Mouse (Mus musculus) heart, postnatal 36 days (tissue): ENCODE measurements around the gene Ttf2. TPM values are rescaled to one million over a fixed set of nuclear protein-coding genes. Genes with fewer than 3 reads are reported as not detected.

Experiments used
- DNase-seq, 2 experiments: peaks; one replicate each; pipeline ENCODE4 v3.0.0; 2021 to 2022
- intact Hi-C: fragments of 180-260 bp; cut with DNase I; formaldehyde crosslinking; loops from one replicate; pipeline ENCODE4 v1.15.1; 2025
- total RNA-seq, 2 experiments: library from RNA; stranded (reverse); gene quantifications; 2 replicates each; pipeline ENCODE4 v1.2.3; 2021

Gene Ttf2
- total RNA-seq, 2 experiments from 2014 or later: 2.2 to 2.6 TPM

DNA sequence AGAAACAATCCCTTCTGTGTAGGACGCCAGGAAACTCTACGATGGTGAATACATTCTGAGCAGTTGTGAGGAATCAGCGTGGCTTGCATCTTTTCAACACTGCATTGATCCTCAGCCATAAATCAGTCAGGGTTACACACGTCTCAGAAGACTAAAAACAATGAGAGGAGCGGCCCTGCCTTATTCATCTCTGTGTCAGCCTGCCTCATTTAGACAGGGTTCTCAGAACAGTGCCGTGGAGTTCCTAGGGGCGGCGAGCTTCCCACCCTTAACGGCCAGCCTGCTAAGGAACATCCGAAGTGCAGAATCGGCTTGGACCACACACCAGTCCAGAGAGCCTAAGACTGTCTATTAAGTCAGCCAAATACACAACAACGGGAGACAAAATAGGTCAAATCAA is 20.0 kb upstream of the Ttf2 start:
- intact Hi-C loops: no loop called here
- DNase-seq: no peak

DNA sequence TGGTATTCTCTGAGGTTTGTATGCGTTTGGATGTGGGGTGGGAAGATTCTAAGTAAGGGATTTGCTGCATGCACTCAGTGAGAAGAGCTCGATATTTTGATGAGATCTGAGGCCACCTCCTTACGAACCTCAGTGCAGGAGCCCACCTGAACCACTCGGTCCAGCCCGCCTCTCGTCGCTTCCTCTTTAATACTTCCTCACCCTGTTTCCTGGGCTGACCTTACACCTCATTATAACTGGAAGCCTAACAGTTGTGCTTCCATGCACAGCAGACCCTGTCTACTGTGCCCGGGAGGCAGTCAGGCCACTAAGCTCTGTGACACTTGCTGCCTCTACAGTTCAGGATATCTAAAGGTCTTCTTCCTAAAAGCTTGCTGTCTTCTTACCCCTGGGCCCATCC is 9.8 kb upstream of the Ttf2 start:
- no peak for DNase-seq
- intact Hi-C loops: no loop called here

DNA sequence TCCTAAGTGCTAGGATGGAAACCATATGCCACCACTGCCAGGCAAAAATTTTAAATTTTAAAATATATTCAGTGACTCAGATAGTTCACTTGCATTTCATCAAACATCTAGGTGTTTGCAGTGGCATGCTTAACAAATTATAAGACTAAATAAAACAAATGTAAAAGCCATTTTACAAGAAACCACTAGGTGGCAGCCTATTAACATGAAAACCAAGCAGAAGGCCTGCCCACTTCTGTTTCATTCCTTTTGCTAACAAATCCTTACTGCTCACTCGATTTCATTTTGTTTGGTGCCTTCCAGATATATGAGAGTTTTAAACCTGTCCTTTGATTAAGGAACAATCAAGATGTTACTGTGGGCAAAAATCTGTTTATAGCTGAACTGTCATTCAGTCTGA is 4.4 kb upstream of the Ttf2 start:
- no peak for DNase-seq
- intact Hi-C loops: loop anchor here (1.0 to 5.0 kb wide), 4 partner anchors 25 to 488 kb away; no protein-coding TSS in a partner anchor

DNA sequence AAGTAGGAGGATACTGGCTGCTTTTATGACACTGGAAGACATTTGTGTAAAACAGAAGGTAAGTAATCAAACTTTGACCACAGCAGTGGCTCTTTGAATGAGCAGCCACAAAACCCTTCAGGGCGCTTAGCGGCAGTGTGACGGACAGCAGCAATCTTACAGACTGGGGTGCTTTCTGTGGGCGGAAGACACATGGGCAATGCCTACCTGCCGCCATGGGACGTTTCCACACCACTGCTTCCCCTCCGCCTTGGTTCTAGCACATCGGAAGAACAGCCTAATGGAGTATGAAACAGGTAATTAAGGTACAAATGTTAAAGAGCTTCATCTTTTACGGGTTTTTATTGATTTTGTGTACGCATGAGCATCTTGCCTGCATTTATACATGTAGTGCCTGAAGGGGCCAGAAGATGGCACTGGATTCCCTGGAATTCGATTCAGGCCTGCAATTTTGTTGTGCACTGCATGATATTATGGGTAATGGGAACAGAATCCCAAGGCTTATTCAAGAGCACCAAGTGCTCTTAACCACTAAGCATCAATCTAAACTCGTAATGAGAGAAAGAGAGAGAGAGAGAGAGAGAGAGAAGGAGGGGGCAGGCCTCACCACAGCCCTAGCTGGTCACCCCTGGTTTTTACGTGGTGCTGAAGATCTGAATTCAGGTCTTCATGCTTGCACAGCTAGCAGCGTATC is 5.5 kb downstream of the Ttf2 start:
- DNase-seq: peak; percentile 29 to 40
- intact Hi-C loops: loop anchor here (5.0 kb wide), 1 partner anchor 848 kb away; no protein-coding TSS in a partner anchor

DNA sequence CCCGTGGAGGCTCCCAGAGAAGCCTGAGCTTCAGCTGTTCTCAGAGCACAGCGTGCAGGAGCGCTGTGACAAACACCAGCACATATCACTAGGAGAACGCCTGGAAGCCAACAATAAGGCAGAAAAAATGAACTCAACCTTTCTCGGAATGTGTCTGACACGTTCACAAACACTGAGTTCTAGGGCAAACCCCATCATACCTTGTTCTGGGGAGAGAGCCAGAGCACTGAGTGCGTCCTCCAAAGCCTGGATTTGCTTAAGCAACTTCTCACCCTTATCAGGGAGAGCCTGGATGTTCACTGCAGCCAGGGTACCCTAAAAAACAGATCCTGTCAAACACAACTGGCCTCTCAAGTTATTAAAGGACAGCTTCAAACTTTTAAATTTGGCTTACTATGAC is 8.0 kb downstream of the Ttf2 start:
- no peak for DNase-seq
- intact Hi-C loops: loop anchor here (5.0 kb wide), 1 partner anchor 851 kb away; no protein-coding TSS in a partner anchor

DNA sequence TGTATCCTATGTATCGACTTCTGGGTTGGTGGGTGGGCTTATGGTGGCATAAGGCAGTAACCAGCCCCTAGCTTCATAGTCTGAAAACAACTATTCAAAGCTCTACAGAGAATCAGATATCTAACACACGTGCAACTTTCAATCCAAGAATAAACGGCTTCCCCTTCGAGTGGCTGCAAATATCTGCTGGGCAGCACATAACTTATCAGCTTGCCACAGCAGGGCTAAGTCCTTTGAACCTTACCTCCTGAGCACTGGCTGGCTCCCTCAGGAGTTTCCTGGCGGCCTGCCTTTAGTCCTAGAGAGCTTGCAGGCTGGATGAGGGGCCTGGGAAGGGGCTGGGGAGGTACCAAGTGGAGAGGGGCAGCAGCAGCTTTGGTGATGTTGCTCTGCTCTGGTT is 8.5 kb downstream of the Ttf2 start:
- intact Hi-C loops: loop anchor here (5.0 kb wide), 1 partner anchor 851 kb away; no protein-coding TSS in a partner anchor
- DNase-seq: no peak

DNA sequence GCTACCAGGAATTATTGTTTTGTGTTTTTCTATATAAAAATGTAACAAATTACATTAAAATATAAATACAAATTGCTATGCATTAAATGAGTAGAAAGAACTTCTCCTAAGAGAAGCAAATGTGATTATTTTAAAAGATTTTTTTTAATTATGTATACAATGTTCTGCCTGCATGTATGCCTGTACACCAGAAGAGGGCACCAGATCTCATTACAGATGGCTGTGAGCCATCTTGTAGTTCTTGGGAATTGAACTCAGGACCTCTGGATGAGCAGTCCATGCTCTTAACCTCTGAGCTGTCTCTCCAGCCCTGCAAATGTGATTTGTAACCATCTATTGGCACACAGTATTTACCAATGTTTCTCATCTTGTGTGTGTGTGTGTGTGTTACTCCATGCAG is 14.8 kb downstream of the Ttf2 start:
- intact Hi-C loops: no loop called here

DNA sequence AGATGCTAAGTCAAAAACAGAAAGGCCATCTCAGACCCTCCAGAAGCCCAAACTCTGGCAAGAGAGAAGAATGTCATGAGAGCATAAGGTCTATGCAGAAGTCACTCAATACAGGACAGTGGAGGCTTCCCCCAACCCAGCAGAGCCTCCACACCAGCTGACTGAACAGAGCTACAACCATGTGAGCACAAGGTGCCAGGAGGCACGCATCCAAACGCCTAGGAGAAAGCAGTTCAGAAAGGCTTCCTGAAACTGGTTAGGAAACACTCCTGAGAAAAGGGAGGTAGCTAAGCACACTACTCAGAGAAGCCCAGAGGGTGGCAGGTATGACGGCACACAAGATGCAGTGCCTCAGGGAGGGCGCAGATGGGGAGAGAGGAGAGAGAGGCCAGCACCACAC is 17.9 kb downstream of the Ttf2 start:
- no peak for DNase-seq
- intact Hi-C loops: no loop called here

More for the DNA sequence above, 14.8 kb downstream of the Ttf2 start:
- DNase-seq: no peak

DNA sequence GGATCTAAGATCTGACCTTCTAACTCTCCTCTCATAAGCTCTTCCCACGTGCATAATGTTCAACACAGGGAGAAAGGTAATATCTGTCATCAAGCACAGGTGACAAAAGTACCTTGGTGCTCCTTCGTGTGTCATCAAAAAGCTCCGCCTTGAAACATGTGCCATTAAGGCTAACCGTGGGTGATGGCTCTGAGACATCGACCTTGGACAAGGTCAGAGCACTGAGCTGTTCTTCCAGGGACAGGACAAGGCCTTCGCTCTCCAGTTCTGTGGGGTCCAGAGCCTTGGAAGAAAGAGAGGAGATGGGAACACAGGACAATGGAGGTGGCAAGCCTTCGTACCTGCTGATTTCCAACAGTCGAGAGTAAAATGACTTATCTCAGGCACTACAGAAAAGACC is 22.2 kb downstream of the Ttf2 start:
- intact Hi-C loops: no loop called here
- no peak for DNase-seq

DNA sequence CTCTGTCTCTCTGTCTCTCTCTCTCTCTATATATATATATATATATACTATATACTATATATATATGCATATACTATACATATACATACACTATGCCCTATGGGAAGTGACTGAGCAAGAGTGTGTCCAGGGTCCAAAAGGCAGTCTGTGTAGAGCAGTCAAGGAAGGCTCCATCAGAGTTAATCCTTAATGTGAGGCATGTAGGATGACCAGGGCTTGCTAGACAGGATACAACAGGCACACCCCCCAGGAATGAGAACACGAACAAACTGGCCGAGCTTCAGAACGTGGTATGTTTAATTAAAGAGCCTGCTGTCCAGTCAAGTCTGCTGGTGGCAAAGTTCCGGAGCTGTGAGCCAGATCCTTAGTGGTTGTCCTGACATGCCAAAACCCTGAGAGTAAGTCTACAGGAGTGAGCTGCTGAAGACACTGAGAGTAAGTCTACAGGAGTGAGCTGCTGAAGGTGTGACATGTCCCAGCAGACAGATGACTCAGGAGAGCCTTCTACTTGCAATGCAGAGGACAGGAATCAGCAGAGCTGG is 28.9 kb downstream of the Ttf2 start:
- DNase-seq: no peak
- intact Hi-C loops: no loop called here

DNA sequence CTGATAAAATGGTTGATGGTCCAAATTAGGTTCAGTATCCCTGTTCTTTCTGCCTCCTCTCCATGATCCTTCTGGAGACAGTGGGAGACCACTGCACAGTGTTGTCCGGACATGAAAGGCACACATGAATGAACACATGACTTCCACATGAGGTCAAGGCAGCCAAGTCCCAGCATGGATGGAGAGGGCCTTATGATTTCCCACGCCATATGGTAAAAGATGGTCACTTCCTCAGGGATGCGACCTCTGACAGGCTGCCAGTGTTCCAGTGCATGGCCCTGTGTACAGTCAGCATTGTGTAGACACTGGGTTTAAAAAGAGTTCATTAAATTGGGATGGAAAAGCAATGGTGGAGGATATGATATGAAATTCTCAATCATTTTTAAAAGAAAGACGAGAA is 31.3 kb downstream of the Ttf2 start:
- intact Hi-C loops: no loop called here
- DNase-seq: no peak

DNA sequence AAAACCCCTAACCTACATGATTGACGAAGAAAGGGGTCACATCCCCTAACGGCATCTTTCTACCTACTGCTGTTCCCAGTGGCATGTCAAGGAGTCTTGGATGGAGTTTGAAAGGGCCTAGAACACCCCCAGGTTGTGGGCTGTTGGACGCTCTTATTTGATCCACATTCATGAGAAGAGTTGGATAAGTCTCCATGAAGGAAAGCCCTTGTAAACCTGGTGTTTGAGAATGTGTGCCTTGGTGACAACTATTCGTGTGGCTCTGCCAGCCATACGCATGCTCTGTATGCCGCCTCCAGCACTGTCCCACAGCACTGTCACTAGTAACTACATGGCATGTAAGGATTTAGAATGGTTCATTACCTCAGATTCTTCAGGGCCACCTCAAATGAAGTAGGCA is 33.3 kb downstream of the Ttf2 start:
- intact Hi-C loops: no loop called here
- no peak for DNase-seq

DNA sequence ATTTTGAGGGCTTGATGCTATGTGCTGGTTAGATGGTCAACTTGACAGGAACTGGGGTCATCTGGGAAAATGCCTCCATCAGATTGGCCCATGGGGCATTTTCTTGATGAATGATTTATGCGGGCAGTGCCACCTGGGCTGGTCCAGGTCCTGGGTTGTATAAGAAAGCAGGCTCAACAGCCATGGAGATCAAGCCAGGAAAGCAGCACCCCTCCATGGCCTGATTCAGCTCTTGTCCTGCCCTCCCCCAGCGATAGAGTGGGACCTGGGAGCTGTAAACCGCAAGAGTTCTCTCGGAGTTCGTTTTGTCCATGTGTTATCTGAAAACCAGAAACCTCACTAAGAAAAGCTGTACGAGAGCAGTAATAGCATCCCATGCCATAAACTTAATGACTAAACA is 33.9 kb downstream of the Ttf2 start:
- intact Hi-C loops: no loop called here

DNA sequence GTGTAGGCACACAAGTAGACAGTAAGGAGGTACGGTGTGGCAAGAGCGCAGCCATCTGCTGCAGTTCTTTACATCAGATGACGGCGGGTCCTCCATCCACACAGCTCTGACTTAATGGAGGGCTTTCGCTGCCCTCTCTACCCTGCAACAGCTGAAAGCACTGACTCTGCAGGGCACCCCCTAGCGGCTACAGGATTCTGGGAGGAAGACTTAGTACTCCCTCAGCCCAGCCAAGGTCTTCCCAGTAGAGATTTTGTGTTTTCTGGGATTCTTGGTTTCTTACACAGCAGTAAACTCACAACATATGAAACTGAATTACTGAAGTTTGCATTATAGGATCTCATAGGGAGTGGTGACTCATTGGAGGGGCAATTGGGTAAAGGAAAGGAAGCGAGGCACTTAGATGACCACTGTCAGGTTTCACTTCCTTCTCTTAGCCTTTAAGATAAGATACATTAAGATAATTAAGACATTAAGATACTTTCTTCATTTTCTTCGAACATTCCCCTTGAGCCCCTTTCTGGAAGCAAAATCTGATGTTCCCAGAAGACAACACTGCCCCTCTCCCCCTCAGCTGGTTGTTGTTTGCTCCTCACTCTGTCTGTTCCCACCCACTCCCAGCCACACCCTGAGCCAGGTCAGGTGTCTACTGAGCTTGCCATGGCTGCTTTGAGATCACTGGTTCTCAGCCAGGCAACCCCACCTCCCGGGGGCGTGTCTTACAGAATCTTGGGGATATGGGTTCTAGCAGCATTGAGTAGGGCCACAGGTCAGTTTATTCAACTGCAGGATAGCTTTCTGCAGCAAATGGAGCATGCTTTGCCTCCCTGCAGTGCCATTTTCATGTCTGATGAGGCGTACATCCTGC is 37.2 kb downstream of the Ttf2 start:
- DNase-seq: peak in 1 of 2 experiments; percentile 22
- intact Hi-C loops: no loop called here

More for the DNA sequence above, 33.9 kb downstream of the Ttf2 start:
- no peak for DNase-seq

DNA sequence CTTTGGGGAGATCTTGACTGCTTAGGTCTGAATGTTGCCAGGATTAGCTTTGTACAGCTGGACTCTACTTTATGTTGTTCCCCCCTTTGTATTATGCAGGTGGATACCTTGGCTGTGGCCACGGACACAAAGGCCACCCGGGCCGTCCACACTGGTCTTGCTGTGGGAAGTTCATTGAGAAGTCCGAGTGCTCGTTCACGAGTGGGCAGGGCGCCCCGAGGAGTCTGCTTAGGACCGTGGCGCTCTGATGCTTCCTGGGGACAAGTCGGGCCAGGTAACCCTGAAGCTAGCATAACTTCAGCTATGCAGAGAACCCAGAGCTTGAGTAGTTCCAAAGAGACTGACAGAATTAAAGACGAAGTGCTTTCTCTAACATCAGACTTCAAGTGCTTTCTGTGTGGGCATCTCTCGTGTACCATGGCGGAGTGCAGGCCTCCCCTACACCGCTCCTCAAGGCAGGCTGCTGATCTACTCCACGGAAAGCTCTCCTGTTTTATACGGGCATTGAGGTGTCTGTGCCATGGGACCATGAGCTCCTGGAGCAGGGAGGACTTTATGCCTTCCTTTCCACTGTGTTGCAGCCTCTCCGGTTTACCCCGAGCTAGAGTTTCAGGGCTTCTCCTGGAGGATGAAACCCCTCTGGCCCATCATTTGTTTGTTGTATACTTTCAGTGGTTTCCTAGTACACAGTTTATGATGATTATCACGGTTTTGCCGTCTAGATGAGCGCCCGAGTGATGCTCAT is 38.0 kb downstream of the Ttf2 start:
- DNase-seq: no peak
- intact Hi-C loops: no loop called here

DNA sequence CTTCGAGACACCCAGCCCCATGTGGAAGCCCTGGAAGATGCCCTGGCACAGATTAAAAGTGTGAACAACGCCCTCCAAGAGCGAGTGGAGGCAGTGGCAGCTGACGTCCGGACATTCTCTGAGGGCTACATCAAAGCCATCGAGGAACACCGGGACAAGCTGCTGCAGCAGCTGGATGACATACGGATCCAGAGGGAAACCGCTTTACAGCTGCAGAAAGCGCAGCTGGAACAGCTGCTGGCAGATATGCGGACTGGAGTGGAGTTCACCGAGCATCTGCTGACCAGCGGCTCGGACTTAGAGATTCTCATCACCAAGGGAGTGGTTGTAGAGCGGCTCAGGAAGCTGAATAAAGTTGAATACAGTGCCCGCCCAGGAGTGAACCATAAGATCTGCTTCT is 44.3 kb downstream of the Ttf2 start:
- peak in 1 of 2 experiments; percentile 18 for DNase-seq

DNA sequence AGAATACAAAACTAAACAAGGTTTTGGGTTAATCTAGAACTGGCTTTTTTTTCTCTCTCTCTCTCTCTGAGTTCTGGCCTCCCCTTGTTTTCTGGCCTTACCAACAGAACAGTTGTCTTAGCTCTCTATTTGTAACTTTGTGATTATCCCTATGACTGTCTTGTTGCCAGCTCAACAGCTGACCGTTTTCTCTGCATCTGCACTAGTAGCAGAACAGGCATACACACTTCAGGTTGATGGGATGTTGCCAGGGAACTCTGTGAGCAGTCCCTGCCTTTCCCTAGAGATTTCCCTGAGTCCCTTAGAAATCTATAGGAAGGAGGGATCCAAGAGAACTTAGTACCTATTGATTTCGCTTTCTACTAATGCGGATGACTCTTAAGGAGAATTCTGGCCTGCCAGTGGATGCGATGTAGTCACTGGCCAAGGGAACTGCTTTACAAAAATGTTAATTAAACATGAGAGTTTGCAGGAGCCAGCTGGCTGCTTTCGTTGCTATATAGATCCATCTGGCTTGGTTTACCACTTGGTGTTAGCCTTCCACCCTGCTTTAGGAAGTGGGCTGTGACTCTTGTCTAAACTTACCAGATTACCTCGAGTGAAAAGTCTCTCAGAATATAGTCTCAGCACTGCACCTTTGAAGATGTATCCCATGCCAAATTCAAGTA is 45.3 kb downstream of the Ttf2 start:
- no peak for DNase-seq
- intact Hi-C loops: loop anchor here (10.0 kb wide), 3 partner anchors 239 to 681 kb away; partner anchors contain the start of genes Atp1a1, Man1a2 and Tent5c

More for the DNA sequence above, 44.3 kb downstream of the Ttf2 start:
- intact Hi-C loops: loop anchor here (10.0 kb wide), 3 partner anchors 240 to 680 kb away; partner anchors contain the start of genes Atp1a1, Man1a2 and Tent5c

DNA sequence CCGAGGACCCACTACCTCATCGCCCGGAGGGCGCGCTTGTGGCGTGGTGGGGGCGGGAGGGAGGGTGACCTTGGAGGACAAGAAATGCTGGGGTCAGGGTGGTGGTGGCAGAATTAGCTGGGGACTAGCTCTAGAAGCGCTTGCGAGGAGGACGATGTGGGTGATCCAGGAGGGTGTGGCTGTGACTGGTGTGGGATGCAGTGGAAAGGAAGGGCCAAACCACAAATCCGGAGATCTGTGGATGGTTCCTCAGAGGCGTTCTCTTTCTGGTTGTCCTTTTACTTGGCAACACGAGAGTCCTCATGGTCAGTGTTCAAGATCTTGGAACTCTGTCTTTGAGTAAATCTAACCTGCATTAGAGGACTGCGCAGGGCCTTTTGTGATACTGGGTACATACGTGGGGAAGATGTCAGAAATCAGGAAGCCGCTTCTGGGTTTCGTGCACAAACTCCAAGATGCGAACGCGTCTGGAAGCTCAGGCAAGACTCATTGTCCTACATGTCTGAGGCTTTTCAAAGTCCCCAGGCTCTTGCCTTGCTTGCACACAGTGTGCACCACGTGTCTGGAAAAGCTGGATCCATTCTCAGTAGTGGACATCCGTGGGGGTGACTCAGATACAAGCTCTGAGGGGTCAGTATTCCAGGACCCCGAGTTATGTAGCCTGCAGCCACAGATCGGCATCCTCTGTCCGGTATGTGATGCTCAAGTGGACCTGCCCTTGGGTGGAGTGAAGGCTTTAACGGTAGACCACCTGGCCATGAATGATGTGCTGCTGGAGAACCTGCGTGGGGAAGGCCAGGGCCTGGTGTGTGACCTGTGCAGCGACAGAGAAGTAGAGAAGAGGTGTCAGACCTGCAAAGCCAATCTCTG is 46.7 kb downstream of the Ttf2 start:
- no peak for DNase-seq
- intact Hi-C loops: loop anchor here (10.0 kb wide), 3 partner anchors 238 to 682 kb away; partner anchors contain the start of genes Atp1a1, Man1a2 and Tent5c
